Mouse (Mus musculus) CD4-positive, CD25-positive, alpha-beta regulatory T cell, adult 4 months (primary cell): ENCODE measurements around the gene Flnb. TPM values are rescaled to one million over a fixed set of nuclear protein-coding genes. Genes with fewer than 3 reads are reported as not detected.

ENCODE experiments used
- ATAC-seq: one replicate; pipeline ENCODE4 v1.8.0; 2017
- polyA plus RNA-seq, 2 experiments: library from polyadenylated mRNA; unstranded; fragments of 100-300 nt; shearing (Covaris generic); gene quantifications; one replicate each; pipeline ENCODE4 v1.2.1; 2017

Flnb gene
- polyA plus RNA-seq, 2 experiments from 2014 or later: 5.0 to 7.5 TPM

GRCm38 (mm10) chr14:7826151-7826937 is 8.6 kb downstream of the Flnb start:
- ATAC-seq: no peak

DNA sequence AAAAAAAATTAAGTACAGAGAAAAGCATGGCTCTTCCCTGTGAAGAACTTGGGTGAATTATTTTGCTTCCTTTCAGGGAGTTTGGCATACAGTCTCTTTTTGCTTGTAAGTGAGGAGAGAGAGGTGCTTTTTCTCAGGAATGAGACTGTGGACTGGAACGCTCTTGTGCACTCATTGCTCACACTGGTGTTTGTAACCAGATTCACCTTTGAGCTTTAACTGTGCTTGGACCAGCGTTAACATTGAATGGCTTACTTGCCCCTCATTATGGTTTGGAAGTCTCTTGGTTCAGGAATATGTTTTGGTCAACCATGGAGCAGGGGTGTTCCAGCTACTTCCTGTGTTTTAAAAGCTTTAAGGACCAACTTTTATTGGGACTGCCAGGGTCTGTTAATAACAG is 11.4 kb downstream of the Flnb start:
- ATAC-seq: no peak

DNA sequence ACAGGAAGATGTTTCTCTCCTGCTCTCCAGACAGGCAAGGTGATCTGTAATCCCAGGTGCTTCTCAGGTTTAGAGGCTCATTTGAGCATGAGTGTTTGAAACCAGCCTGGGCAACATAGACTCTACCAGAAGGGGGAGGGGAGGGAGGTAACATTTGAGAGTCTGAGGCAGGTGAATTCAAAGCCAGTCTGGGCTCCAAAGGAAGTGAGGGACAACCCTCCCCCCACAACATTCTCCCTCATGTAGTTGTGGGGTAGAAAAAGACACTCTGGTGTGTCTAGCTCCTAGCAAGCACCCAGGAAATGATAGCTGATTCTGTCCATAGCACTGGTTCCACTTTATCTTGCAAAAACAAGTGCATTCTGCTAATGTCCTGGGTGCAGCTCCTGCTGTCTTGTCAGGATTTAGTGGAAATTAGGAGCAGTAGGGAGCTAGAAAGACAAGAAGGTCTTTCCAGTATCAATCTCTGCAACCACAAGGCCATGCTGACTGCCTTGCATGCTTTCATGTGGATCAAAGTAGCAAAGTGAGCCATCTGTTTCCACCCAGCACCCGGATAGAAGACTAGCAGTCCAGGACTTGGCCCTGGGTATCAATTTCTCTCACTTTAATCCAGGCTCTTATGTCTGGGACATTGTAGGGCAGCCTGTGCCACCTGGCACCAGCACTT is 14.1 kb downstream of the Flnb start:
- ATAC-seq: peak; percentile 68

GRCm38 (mm10) chr14:7832440-7832783 is 14.7 kb downstream of the Flnb start:
- ATAC-seq: no peak

DNA sequence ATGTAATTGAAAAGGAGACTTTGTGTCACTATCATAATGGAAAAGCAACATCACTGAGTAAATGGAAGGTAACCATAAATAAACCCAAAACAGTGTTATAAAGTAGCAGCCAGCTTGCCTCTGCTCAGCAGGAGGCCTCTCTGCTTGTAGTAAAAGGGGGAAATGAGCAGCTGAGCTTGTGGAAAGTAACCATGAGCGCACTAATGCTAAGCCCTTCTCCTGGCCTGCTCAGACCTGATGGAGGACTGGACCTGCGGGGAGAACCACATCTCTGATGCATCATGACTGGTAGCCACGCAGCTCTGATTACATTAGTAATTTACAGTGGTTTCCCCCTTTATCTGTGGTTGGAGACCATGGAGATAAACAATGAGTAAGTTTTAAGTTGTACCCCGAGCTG is 15.7 kb downstream of the Flnb start:
- ATAC-seq: no peak

- no peak for ATAC-seq
Observed at GRCm38 (mm10) chr14:7838564-7839089, 20.9 kb downstream of the Flnb start.

- ATAC-seq: no peak
Observed at GRCm38 (mm10) chr14:7839950-7840514, 22.3 kb downstream of the Flnb start.

DNA sequence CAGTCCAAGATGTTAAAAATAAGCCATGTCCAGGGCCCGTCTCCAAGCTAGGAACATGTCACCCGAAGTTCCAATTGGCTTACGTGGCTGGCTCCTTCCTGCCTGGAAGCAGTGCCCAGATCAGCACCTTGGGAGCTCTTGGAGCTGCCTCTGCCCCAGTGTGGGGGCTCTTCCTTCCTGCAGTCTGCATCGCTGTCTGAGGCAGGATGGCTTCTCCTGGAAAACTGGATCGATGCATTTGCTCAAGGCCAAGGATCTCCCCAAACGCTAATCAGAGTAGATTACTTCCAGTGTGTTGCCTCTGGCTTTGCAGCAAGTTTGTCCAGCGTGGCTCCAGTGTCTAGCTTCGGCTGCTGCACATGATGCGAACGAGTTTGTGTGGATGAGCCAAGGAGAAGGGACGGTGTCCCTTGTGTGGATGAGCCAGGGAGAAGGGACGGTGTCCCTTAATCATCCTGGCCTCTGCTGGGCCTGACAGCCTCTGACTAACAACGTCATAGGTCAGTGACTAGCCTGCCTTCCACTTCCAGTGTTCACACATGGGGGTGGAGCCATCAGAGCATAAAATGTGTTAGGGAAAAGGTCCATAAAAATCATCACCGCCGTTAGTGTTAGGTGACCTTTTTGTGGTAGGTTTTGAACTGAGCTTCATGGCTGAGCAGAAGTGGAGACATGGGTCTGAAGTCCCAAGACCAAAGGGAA is 25.0 kb downstream of the Flnb start:
- ATAC-seq: no peak

DNA sequence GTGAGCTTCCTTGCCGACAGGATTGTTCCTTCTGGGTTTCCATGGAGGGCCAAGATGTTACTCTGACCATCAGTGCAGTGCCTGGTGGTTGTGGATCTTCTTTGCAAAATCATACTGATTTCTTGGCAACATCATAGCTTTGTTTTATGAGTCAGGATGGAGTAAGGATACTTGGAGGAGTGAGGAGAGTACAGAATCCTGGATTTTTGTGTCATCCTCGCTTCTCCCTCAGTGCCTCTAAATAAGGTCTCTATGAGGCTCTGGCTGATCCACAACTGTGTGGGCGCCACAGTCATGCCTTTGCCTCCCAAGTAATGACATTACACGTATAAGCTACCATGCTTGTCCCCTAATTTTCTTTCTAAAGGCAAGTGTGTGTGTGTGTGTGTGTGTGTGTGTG is 28.9 kb downstream of the Flnb start:
- ATAC-seq: no peak

GRCm38 (mm10) chr14:7847746-7848232 is 30.0 kb downstream of the Flnb start:
- no peak for ATAC-seq

DNA sequence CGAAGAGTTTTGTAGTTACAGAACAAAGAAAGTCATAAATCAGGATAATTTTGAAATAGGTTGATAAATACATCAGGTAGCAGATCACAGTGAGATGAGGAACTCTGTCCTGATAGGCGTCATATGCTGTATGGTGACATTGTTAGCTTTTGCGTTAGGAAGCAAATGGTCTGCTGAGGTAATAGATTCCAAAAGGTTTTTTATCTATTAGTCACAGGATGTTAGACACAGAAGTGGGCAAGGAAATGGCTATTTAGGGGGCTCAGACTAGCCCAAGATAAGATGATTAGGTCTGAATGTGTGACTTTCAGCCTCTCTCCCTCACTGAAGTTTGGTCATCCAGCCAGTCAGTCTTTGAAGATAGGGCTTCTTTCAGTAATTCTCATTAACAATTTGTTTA is 33.2 kb downstream of the Flnb start:
- no peak for ATAC-seq

DNA sequence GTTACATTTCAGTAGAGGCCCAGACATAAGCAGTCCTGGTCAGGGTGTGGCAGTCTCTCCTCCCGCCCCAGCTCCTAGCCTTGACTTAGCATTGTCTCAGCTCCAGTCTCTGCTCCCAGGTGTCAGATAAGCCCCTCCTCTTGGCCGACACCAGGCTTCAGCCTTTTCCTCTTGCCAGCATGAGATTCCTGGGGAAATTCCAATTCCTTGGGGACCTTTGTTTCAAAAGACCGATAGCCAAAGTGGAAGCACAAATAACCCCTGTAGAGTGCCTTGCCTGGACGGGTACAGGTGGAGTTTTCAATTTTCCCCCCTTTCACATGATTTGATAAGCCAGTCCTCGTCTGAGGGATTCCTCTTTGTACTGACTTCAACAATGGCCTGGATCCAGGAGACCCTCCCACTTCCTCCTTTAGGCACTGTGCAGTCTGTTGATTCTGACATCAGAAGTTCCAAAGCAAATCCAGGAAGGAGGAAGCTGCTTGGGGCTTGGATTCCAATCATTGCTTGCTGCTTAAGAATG is 33.8 kb downstream of the Flnb start:
- ATAC-seq: no peak

DNA sequence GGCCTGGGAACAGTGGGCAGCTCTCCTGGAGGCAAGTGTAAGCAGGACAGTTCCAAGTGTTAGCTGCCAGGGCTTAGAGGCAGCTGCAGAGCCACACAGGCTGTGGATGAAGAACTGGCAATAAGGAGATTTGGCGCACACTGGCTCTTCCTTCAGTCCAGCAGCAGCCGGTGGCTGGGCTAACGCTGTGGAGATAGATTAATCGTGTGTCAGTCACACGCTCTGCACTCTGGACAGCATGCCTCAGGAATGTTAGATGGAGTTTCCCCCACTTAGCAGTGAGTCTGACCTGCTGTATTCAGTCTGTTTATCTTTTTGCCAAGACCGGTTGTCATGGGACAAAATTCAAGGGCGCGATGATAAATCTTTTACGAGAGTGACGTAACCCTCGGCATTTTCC is 35.9 kb downstream of the Flnb start:
- ATAC-seq: no peak

- no peak for ATAC-seq
Observed at GRCm38 (mm10) chr14:7854366-7854765, 36.6 kb downstream of the Flnb start.

GRCm38 (mm10) chr14:7855101-7855500 is 37.3 kb downstream of the Flnb start:
- ATAC-seq: no peak

GRCm38 (mm10) chr14:7855501-7855900 is 37.7 kb downstream of the Flnb start:
- ATAC-seq: no peak

- ATAC-seq: no peak
Observed at GRCm38 (mm10) chr14:7856348-7856747, 38.6 kb downstream of the Flnb start.

GRCm38 (mm10) chr14:7857835-7858234 is 40.1 kb downstream of the Flnb start:
- ATAC-seq: peak; percentile 53

- ATAC-seq: no peak
Observed at GRCm38 (mm10) chr14:7858430-7858829, 40.7 kb downstream of the Flnb start.

DNA sequence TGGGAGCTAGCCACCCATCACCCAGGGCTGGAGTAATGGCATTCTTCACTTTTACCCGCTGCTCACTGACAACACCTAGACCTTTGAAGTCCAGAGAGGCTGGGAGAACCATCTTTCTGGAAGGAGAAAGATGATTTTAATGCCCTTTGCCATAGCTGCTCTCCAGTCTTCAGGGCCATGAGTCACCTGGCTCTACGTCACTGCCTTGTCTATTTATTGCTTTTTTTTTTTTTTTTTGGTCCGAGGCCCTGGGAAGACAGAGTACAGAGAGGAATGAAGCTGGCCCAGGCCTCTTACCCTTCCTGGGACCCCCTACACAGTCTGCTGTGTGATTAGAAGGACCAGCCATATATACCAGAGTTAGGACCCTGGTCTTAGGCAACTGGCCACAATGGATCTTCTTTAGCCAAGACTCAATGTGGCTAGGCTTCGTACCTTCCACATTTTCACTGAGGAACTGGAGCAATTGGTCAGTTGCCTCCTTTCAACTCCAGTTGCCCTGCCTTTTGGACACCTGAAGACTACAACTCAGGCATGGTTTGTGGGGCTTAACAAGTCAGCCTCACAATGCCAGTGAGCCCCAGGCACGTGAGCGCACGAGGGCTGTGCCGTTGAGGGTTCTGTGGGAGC is 42.9 kb downstream of the Flnb start:
- no peak for ATAC-seq

GRCm38 (mm10) chr14:7861275-7861674 is 43.5 kb downstream of the Flnb start:
- ATAC-seq: no peak

GRCm38 (mm10) chr14:7862226-7862625 is 44.5 kb downstream of the Flnb start:
- ATAC-seq: no peak
